Mouse (Mus musculus): ENCODE data around the gene Ppard.

Ppard gene

DNA sequence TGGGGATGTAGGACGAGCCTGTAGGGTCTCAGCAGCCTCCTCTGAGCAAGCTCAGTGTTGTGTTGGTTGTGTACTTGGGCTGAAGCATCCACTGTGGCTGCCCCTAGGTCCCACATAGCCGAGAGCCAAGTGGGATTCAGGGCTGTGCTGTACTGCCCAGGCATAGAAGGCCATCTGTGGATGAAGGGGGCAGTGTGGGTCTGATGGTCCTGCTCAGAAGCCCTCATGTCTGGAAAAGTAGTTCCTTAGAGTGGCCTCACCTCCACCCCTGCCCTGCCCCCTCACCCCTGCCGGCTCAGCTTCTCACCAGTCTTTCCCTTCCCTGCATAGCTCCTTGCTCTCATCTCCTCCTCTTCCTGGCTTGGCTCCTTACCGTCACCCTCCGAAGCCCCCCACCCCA, 23.2 kb downstream of the Ppard start:
- DNase-seq (ENCODE audit: low spot score in 2 of 2), result no peak

GRCm38 (mm10) chr17:28256651-28257328, 24.3 kb downstream of the Ppard start:
- no peak for DNase-seq (ENCODE audit: low spot score in 2 of 2)

GRCm38 (mm10) chr17:28258325-28258724, 25.8 kb downstream of the Ppard start:
- no peak for DNase-seq (ENCODE audit: low spot score in 2 of 2)

DNA sequence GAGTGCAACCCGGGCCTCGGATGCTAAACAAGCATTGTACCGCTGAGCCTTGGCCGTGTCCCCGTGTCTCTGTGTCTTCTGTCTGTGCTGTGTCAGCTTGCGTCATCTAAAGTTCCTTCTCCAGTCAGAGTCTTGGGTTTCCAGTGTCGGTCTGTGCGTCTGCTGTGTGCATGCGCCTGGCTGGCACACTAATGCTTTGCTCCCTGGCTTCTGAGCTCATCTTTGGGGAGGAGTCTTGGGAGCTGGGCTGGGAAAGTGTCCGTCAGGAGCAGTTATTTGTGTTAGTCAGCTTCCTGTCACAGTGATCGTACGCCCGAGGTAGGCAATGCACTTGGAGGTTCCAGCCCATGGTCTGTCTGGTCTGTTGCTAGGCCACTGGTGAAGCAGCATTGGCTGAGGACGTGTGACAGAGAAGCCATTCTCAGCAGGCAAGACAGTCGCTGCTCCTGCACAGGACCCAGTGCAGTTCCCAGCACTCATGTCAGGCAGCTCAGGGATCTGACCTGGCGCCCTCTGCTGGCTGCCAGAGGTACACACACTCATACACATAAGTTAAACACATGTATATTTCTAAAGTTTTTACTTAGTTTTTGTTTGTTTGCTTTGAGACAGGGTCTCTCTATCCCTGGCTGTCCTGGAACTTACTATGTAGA, 27.5 kb downstream of the Ppard start:
- no peak for DNase-seq (ENCODE audit: low spot score in 2 of 2)

DNA sequence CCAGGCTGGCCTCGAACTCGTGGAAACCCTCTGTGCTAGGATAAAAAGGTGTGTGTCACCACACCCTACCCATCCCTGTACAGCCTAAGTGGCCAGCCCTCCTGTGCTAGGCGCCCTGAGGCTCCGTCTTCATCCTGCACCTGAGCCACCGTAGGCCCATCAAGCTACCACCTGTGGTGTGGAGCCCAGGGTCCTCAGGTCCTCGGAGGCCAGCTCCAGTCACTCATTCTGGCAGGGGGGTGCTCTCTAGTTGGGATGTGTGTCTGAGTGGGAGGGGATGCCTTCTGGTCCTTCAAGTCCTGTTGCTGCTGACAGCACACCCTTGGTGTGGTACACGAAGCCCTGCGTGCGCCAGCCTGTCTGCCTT, 28.0 kb downstream of the Ppard start:
- DNase-seq (ENCODE audit: low spot score in 2 of 2), result no peak

DNA sequence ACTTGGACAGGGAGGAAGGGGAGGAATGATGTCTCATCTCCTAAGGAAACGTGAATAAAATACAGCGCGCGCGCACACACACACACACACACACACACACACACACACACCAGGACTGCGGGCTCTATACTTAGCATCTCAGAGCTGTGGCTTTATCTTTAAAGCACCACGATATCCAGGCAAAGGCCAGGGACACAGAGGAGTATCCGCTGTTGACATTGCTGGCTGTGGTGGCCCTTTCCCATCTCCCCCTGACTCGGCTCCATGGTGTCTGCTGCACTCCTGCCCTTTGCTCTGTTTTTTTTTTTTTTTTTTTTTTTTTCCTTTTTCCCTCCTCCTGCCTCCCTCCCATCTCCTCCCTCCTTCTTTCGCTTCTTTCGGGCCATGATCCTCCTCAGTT, 29.3 kb downstream of the Ppard start:
- DNase-seq (ENCODE audit: low spot score in 2 of 2), result no peak

- DNase-seq (ENCODE audit: low spot score in 2 of 2), result peak in 1 of 2 experiments; percentile 61
Measured at GRCm38 (mm10) chr17:28263181-28263894, 30.8 kb downstream of the Ppard start.

GRCm38 (mm10) chr17:28267251-28267650, 34.8 kb downstream of the Ppard start:
- no peak for DNase-seq (ENCODE audit: low spot score in 2 of 2)

GRCm38 (mm10) chr17:28270165-28270564, 37.7 kb downstream of the Ppard start:
- no peak for DNase-seq (ENCODE audit: low spot score in 2 of 2)

GRCm38 (mm10) chr17:28271537-28272266, 39.2 kb downstream of the Ppard start:
- DNase-seq (ENCODE audit: low spot score in 2 of 2), result no peak

- DNase-seq (ENCODE audit: low spot score in 2 of 2), result no peak
Measured at GRCm38 (mm10) chr17:28272281-28272680, 39.8 kb downstream of the Ppard start.

- no peak for DNase-seq (ENCODE audit: low spot score in 2 of 2)
Measured at GRCm38 (mm10) chr17:28272837-28273236, 40.3 kb downstream of the Ppard start.

- no peak for DNase-seq (ENCODE audit: low spot score in 2 of 2)
Measured at GRCm38 (mm10) chr17:28274739-28275138, 42.2 kb downstream of the Ppard start.

GRCm38 (mm10) chr17:28277226-28277625, 44.7 kb downstream of the Ppard start:
- DNase-seq (ENCODE audit: low spot score in 2 of 2), result no peak

- DNase-seq (ENCODE audit: low spot score in 2 of 2), result no peak
Measured at GRCm38 (mm10) chr17:28277721-28278120, 45.2 kb downstream of the Ppard start.

GRCm38 (mm10) chr17:28278156-28278555, 45.7 kb downstream of the Ppard start:
- no peak for DNase-seq (ENCODE audit: low spot score in 2 of 2)

- DNase-seq (ENCODE audit: low spot score in 2 of 2), result no peak
Measured at GRCm38 (mm10) chr17:28279236-28279635, 46.7 kb downstream of the Ppard start.

- DNase-seq (ENCODE audit: low spot score in 2 of 2), result peak in 1 of 2 experiments; percentile 66
Measured at GRCm38 (mm10) chr17:28279780-28280422, 47.4 kb downstream of the Ppard start.

- DNase-seq (ENCODE audit: low spot score in 2 of 2), result no peak
Measured at GRCm38 (mm10) chr17:28280423-28280800, 47.9 kb downstream of the Ppard start.

DNA sequence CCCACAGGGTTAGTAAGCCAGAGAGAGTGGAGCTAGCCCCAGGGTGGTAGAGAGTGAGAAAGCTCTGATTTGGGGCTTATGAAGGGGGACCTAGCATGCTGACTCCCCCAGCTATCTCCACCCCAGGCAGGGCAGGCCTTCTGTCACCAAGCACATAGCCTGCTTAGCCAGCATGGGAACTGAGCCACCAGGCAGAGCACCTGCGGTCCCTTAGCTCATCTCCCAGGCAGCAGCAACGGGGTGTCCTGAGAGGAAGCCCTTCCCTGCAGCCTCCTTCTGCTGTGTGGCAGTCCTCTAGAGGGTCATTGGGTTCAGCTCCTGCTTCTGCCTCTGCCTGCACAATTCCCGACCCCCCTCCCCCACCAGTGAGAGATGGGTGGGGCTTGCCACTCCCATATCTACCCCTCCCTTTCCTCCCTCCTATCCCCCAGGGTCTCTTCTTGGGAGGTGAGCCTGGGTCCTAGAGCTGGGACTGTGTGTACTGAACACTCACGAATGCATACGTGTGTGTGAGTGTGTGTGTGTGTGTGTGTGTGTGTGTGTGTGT, 48.4 kb downstream of the Ppard start:
- no peak for DNase-seq (ENCODE audit: low spot score in 2 of 2)

DNA sequence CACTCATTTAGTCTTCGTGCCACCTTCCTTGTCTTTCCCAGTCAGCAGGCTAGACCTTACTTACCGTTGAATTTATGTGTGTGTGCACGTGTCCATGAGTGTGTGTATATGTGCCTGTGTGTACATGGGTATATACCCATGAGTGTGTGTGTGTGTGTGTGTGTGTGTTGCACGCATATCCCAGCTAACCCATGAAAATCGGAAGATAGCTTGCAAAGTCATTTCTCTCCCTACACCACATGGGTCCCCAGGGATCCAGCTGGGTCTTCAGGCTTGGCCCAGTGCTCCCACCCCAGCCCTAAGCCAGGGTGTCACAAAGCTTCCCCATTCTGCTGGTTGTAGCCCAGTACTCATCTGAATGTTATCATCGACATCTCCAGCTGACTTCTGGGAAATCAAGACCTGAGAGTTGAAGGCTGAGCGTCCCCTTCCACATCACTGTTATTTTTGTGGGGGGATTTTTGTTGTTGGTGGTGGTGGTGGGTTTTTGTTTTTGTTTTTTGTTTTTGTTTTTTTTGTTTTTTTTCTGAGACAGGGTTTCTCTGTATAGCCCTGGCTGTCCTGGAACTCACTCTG, 49.5 kb downstream of the Ppard start:
- DNase-seq (ENCODE audit: low spot score in 2 of 2), result no peak
